Mouse (Mus musculus) spleen, adult 2 months (tissue): ENCODE measurements around the gene E130114P18Rik.

Source experiments
- CTCF ChIP-seq: fragments of 200-500 bp; IDR thresholded peaks from 2 replicates; pipeline ENCODE4 v1.5.1; 2011; ENCODE audit warnings: mild to moderate bottlenecking, inconsistent platforms; ENCODE audit not compliant: insufficient read depth, insufficient read length, insufficient replicate concordance; ENCODE audit errors: extremely low read depth
- POLR2A ChIP-seq: fragments of 200-500 bp; IDR thresholded peaks from 2 replicates; pipeline ENCODE4 v1.6.1; 2011; ENCODE audit warnings: low read depth, low read length, inconsistent platforms

- TF ChIP-seq CTCF (no peak), POLR2A (no peak)
Observed at GRCm38 (mm10) chr4:97780666-97781435, 3.0 kb upstream of the E130114P18Rik start.
